Mouse (Mus musculus): ENCODE data around the gene Ptprg.

Gene Ptprg

GRCm38 (mm10) chr14:12124682-12125081 is 571.4 kb downstream of the Ptprg start:
- TF ChIP-seq CTCF (conservative IDR thresholded peaks at IDR 0.05; ENCODE audit: low read length) (no peak), NANOG (IDR thresholded peaks at IDR 0.05; ENCODE audit: borderline replicate concordance, low read length) (no peak), POU5F1 (IDR thresholded peaks at IDR 0.05; ENCODE audit: borderline replicate concordance, low read length) (no peak)
- Histone ChIP-seq H3K4me3 (replicated peaks; ENCODE audit: low read length) (no peak overlapping the region), H3K4me1 (replicated peaks; ENCODE audit: low read depth, low read length) (peaks cover 7% of the 10 kb centered on the region; the same call in 1 of the 2 replicates), H3K36me3 (ENCODE audit: insufficient read depth, low read length) (no peaks in the 10 kb centered on the region; the same call in 1 of the 2 replicates), H3K27me3 (ENCODE audit: insufficient read depth, low read length) (no peaks in the 10 kb centered on the region), H3K9me3 (ENCODE audit: low read length) (no peaks in the 10 kb centered on the region)

- Histone ChIP-seq H3K4me3 (replicated peaks; ENCODE audit: low read length) (no peak overlapping the region), H3K36me3 (ENCODE audit: insufficient read depth, low read length) (no peaks in the 10 kb centered on the region; the same call in 1 of the 2 replicates), H3K27me3 (ENCODE audit: insufficient read depth, low read length) (no peaks in the 10 kb centered on the region), H3K9me3 (ENCODE audit: low read length) (no peaks in the 10 kb centered on the region), H3K4me1 (replicated peaks; ENCODE audit: low read depth, low read length) (peaks cover 7% of the 10 kb centered on the region; the same call in 1 of the 2 replicates)
- TF ChIP-seq CTCF (conservative IDR thresholded peaks at IDR 0.05; ENCODE audit: low read length) (no peak), NANOG (IDR thresholded peaks at IDR 0.05; ENCODE audit: borderline replicate concordance, low read length) (no peak), POU5F1 (IDR thresholded peaks at IDR 0.05; ENCODE audit: borderline replicate concordance, low read length) (no peak)
These were observed 574.6 kb downstream of the Ptprg start for GRCm38 (mm10) chr14:12127951-12128350.

GRCm38 (mm10) chr14:12132046-12132615 is 578.8 kb downstream of the Ptprg start:
- Histone ChIP-seq H3K4me3 (replicated peaks; ENCODE audit: low read length) (no peak overlapping the region), H3K36me3 (ENCODE audit: insufficient read depth, low read length) (no peaks in the 10 kb centered on the region), H3K4me1 (replicated peaks; ENCODE audit: low read depth, low read length) (no peaks in the 10 kb centered on the region), H3K9me3 (ENCODE audit: low read length) (no peaks in the 10 kb centered on the region), H3K27me3 (ENCODE audit: insufficient read depth, low read length) (no peaks in the 10 kb centered on the region)
- TF ChIP-seq NANOG (IDR thresholded peaks at IDR 0.05; ENCODE audit: borderline replicate concordance, low read length) (no peak), POU5F1 (IDR thresholded peaks at IDR 0.05; ENCODE audit: borderline replicate concordance, low read length) (no peak), CTCF (conservative IDR thresholded peaks at IDR 0.05; ENCODE audit: low read length) (no peak)

GRCm38 (mm10) chr14:12133163-12133562 is 579.8 kb downstream of the Ptprg start:
- Histone ChIP-seq H3K27me3 (ENCODE audit: insufficient read depth, low read length) (no peaks in the 10 kb centered on the region), H3K4me3 (replicated peaks; ENCODE audit: low read length) (no peak overlapping the region), H3K9me3 (ENCODE audit: low read length) (no peaks in the 10 kb centered on the region), H3K4me1 (replicated peaks; ENCODE audit: low read depth, low read length) (no peaks in the 10 kb centered on the region), H3K36me3 (ENCODE audit: insufficient read depth, low read length) (no peaks in the 10 kb centered on the region)
- TF ChIP-seq POU5F1 (IDR thresholded peaks at IDR 0.05; ENCODE audit: borderline replicate concordance, low read length) (no peak), NANOG (IDR thresholded peaks at IDR 0.05; ENCODE audit: borderline replicate concordance, low read length) (no peak), CTCF (conservative IDR thresholded peaks at IDR 0.05; ENCODE audit: low read length) (no peak)

GRCm38 (mm10) chr14:12134504-12134903 is 581.2 kb downstream of the Ptprg start:
- Histone ChIP-seq H3K27me3 (ENCODE audit: insufficient read depth, low read length) (no peaks in the 10 kb centered on the region), H3K9me3 (ENCODE audit: low read length) (no peaks in the 10 kb centered on the region), H3K4me1 (replicated peaks; ENCODE audit: low read depth, low read length) (no peaks in the 10 kb centered on the region), H3K36me3 (ENCODE audit: insufficient read depth, low read length) (no peaks in the 10 kb centered on the region), H3K4me3 (replicated peaks; ENCODE audit: low read length) (no peak overlapping the region)
- TF ChIP-seq POU5F1 (IDR thresholded peaks at IDR 0.05; ENCODE audit: borderline replicate concordance, low read length) (no peak), CTCF (conservative IDR thresholded peaks at IDR 0.05; ENCODE audit: low read length) (no peak), NANOG (IDR thresholded peaks at IDR 0.05; ENCODE audit: borderline replicate concordance, low read length) (no peak)

- no peaks in the 10 kb centered on the region for H3K36me3 ChIP-seq (ENCODE audit: insufficient read depth, low read length)
- peaks cover 6% of the 10 kb centered on the region; the same call in 1 of the 2 replicates for H3K4me1 ChIP-seq (replicated peaks; ENCODE audit: low read depth, low read length)
- H3K27me3 ChIP-seq (ENCODE audit: insufficient read depth, low read length), result no peaks in the 10 kb centered on the region
- no peaks in the 10 kb centered on the region for H3K9me3 ChIP-seq (ENCODE audit: low read length)
- no peak overlapping the region for H3K4me3 ChIP-seq (replicated peaks; ENCODE audit: low read length)
- no peak for TF ChIP-seq CTCF (conservative IDR thresholded peaks at IDR 0.05; ENCODE audit: low read length)
- TF ChIP-seq NANOG (IDR thresholded peaks at IDR 0.05; ENCODE audit: borderline replicate concordance, low read length), result no peak
- no peak for TF ChIP-seq POU5F1 (IDR thresholded peaks at IDR 0.05; ENCODE audit: borderline replicate concordance, low read length)
These were observed 583.2 kb downstream of the Ptprg start for GRCm38 (mm10) chr14:12136536-12136935.

- Histone ChIP-seq H3K4me3 (replicated peaks; ENCODE audit: low read length) (no peak overlapping the region), H3K9me3 (ENCODE audit: low read length) (no peaks in the 10 kb centered on the region), H3K4me1 (replicated peaks; ENCODE audit: low read depth, low read length) (peaks cover 6% of the 10 kb centered on the region; the same call in 1 of the 2 replicates), H3K36me3 (ENCODE audit: insufficient read depth, low read length) (no peaks in the 10 kb centered on the region), H3K27me3 (ENCODE audit: insufficient read depth, low read length) (no peaks in the 10 kb centered on the region)
- TF ChIP-seq POU5F1 (IDR thresholded peaks at IDR 0.05; ENCODE audit: borderline replicate concordance, low read length) (no peak), CTCF (conservative IDR thresholded peaks at IDR 0.05; ENCODE audit: low read length) (peak; percentile 49)
These were observed 586.5 kb downstream of the Ptprg start for GRCm38 (mm10) chr14:12139643-12140481.

- H3K4me3 ChIP-seq (replicated peaks; ENCODE audit: low read length), result no peak overlapping the region
- no peaks in the 10 kb centered on the region for H3K9me3 ChIP-seq (ENCODE audit: low read length)
- no peaks in the 10 kb centered on the region for H3K36me3 ChIP-seq (ENCODE audit: insufficient read depth, low read length)
- H3K27me3 ChIP-seq (ENCODE audit: insufficient read depth, low read length), result no peaks in the 10 kb centered on the region
- peaks cover 6% of the 10 kb centered on the region; the same call in 1 of the 2 replicates for H3K4me1 ChIP-seq (replicated peaks; ENCODE audit: low read depth, low read length)
- TF ChIP-seq POU5F1 (IDR thresholded peaks at IDR 0.05; ENCODE audit: borderline replicate concordance, low read length), result no peak
- TF ChIP-seq NANOG (IDR thresholded peaks at IDR 0.05; ENCODE audit: borderline replicate concordance, low read length), result no peak
- TF ChIP-seq CTCF (conservative IDR thresholded peaks at IDR 0.05; ENCODE audit: low read length), result no peak
These were observed 590.7 kb downstream of the Ptprg start for GRCm38 (mm10) chr14:12143941-12144485.

All from E14TG2a.4 (cell line).